Mouse (Mus musculus) heart, postnatal 0 days (tissue): ENCODE measurements around the gene Supt6. TPM values are rescaled to one million over a fixed set of nuclear protein-coding genes. Genes with fewer than 3 reads are reported as not detected.

Experiments
- ATAC-seq: fragments of 200-750 bp; cut with Nextera tagmentation; 2 replicates; pipeline ENCODE4 v1.8.0; 2017; ENCODE audit warnings: low read depth, moderate number of reproducible peaks, moderate library complexity; ENCODE audit not compliant: insufficient read depth
- DNase-seq: peaks from one replicate; pipeline ENCODE4 v3.0.0-alpha.2; 2016; ENCODE audit warnings: low spot score
- H3K27ac ChIP-seq: fragments of 300-500 bp; sonication (generic); 2 replicates; pipeline ENCODE4 v1.5.1; 2014; ENCODE audit warnings: low read depth, mild to moderate bottlenecking
- H3K27me3 ChIP-seq: fragments of 300-500 bp; sonication (generic); 2 replicates; pipeline ENCODE4 v1.6.1; 2014; ENCODE audit warnings: low read length, mixed read lengths; ENCODE audit not compliant: control insufficient read depth, insufficient read depth
- H3K36me3 ChIP-seq: fragments of 300-500 bp; sonication (generic); replicated peaks from 2 replicates; pipeline ENCODE4 v1.6.1; 2014; ENCODE audit warnings: low read length, mixed read lengths; ENCODE audit not compliant: control insufficient read depth, insufficient read depth
- H3K4me1 ChIP-seq: fragments of 300-500 bp; sonication (generic); 2 replicates; pipeline ENCODE4 v1.6.1; 2014; ENCODE audit warnings: antibody characterized with exemption; ENCODE audit not compliant: control insufficient read depth, insufficient read depth
- H3K4me2 ChIP-seq: fragments of 300-500 bp; sonication (generic); 2 replicates; pipeline ENCODE4 v1.6.1; 2014; ENCODE audit warnings: low read depth, mild to moderate bottlenecking, low read length, moderate library complexity
- H3K4me3 ChIP-seq: fragments of 300-500 bp; sonication (generic); 2 replicates; pipeline ENCODE4 v1.5.1; 2014; ENCODE audit warnings: low read depth, low read length
- H3K9ac ChIP-seq: fragments of 300-500 bp; sonication (generic); replicated peaks from 2 replicates; pipeline ENCODE4 v1.6.1; 2014; ENCODE audit warnings: low read depth, low read length, mixed read lengths
- H3K9me3 ChIP-seq: fragments of 300-500 bp; sonication (generic); replicated peaks from 2 replicates; pipeline ENCODE4 v1.6.1; 2016; ENCODE audit warnings: low read length; ENCODE audit not compliant: control insufficient read depth
- CTCF ChIP-seq: IDR thresholded peaks from 2 replicates; pipeline ENCODE4 v1.5.1; 2016; ENCODE audit warnings: antibody characterized with exemption, control low read depth, low read depth
- EP300 ChIP-seq: IDR thresholded peaks from 2 replicates; pipeline ENCODE4 v1.6.1; 2016; ENCODE audit warnings: antibody characterized with exemption, low read depth
- WGBS: fragments of 180-500 bp; shearing (Covaris S2); extraction: QIAGEN DNeasy Blood & Tissue Kit; methylation state at CpG from one replicate; pipeline ENCODE4 v1.1.7; 2014; 5-methylcytosine and 5-hydroxymethylcytosine counted together
- microRNA-seq: library from miRNA; unstranded; fragments of <30 nt; microRNA quantifications from one replicate; pipeline ENCODE4, GENCODE M21; 2016
- polyA plus RNA-seq: library from polyadenylated mRNA; unstranded; fragments of >200 nt; fragmentation: Nextera tagmentation; extraction: Ambion mirVana; gene quantifications from 2 replicates; pipeline ENCODE4 v1.2.1, GENCODE M21; 2015
- total RNA-seq: library from RNA; depleted of rRNA; stranded (reverse); fragments of >200 nt; gene quantifications from 2 replicates; pipeline ENCODE4 v1.2.3, GENCODE M21; 2014; ENCODE audit warnings: low replicate concordance; rRNA removed

The Supt6 gene
- total and polyA plus RNA-seq, 2 experiments from 2014 or later = 7.6 to 12.1 TPM

DNA sequence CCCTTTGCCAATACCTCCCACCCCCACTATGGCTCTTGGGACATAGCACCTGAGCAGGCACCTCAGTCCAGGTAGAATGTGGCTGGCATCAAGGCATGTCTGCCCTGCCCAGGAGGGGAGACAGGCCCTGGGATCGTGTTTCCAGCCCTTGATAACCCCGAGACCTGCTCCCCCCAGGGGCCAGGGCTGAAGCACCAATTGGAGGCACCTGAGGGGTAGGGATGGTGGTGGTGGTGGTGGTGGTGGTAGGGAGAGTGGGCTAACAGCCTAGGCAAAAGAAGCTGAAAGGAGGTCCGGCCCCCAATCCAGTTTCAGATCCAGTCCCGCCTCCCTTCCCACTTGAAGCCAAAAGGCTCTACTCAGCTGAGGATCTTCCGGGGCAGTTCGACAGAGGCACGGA, 86.2 kb downstream of the Supt6 start:
- Histone ChIP-seq H3K9me3 (no peaks in the 10 kb centered on the region), H3K27ac (no peak overlapping the region), H3K27me3 (no peaks in the 10 kb centered on the region), H3K4me1 (peaks cover 25% of the 10 kb centered on the region; the same call in 1 of the 2 replicates), H3K4me3 (no peak overlapping the region), H3K4me2 (no peak overlapping the region), H3K9ac (no peak overlapping the region), H3K36me3 (peaks cover 49% of the 10 kb centered on the region)
- ATAC-seq = no peak
- TF ChIP-seq EP300 (no peak), CTCF (no peak)
- no peak for DNase-seq
- WGBS = 66% methylated on average over 7 of the region's 7 CpGs

DNA sequence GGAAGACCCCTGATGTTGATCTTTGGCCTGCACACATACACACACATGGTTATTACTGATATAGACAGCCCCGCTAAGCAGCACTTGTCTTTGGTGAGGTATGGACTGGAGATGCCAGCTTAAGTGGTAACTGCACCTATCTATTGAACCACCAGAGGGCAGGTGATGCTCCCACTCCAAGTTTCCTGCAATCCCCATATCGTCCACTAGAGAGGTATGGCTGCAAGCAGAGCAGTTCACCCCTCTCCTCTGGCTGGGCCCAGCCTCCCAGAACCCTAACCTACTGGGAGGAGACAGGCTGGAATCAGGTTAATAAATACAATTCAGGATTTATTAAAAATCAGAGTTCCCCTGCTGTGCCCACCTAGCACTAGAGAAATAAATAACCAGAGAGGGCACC, 86.7 kb downstream of the Supt6 start:
- peak; percentile 89 for DNase-seq
- Histone ChIP-seq H3K9ac (no peak overlapping the region), H3K9me3 (no peaks in the 10 kb centered on the region), H3K4me1 (peaks cover 20% of the 10 kb centered on the region; the same call in 1 of the 2 replicates), H3K4me2 (no peak overlapping the region), H3K4me3 (no peak overlapping the region), H3K27me3 (no peaks in the 10 kb centered on the region), H3K36me3 (peaks cover 53% of the 10 kb centered on the region), H3K27ac (no peak overlapping the region)
- peak; percentile 99 for TF ChIP-seq CTCF
- no peak; the same call in 1 of the 2 replicates for TF ChIP-seq EP300
- WGBS = 9% methylated on average over 2 of the region's 2 CpGs
- ATAC-seq = peak; percentile 54

Small RNAs within 50 kb of the gene (microRNA-seq; reads per million reads assigned to microRNA genes)
- gene Mir7653 = not detected

Other genes with a start within 250 kb of the Supt6 start
- 7.3 and 9.4 TPM in 2 replicates for gene Dhrs13, start 213.7 kb downstream of the Supt6 start, total RNA-seq
- gene Dhrs13, start 213.7 kb downstream of the Supt6 start, polyA plus RNA-seq = 7.7 and 8.6 TPM in 2 replicates
- gene Flot2, start 208.1 kb downstream of the Supt6 start, total RNA-seq = 77.9 and 111 TPM in 2 replicates
- gene Flot2, start 208.1 kb downstream of the Supt6 start, polyA plus RNA-seq = 91.3 and 95.0 TPM in 2 replicates
- gene Eral1, start 165.6 kb downstream of the Supt6 start, total RNA-seq = 33.5 and 40.8 TPM in 2 replicates
- gene Eral1, start 165.6 kb downstream of the Supt6 start, polyA plus RNA-seq = 19.7 TPM in 2 replicates
- 10.8 and 24.6 TPM in 2 replicates for gene Fam222b, start 151.3 kb downstream of the Supt6 start, total RNA-seq
- gene Fam222b, start 151.3 kb downstream of the Supt6 start, polyA plus RNA-seq = 11.1 TPM in 2 replicates
- gene Traf4, start 80.4 kb downstream of the Supt6 start, total RNA-seq = 25.1 and 42.6 TPM in 2 replicates
- 21.2 and 22.9 TPM in 2 replicates for gene Traf4, start 80.4 kb downstream of the Supt6 start, polyA plus RNA-seq
- 24.6 and 27.2 TPM in 2 replicates for gene Nek8, start 69.3 kb downstream of the Supt6 start, total RNA-seq
- 8.1 and 9.1 TPM in 2 replicates for gene Nek8, start 69.3 kb downstream of the Supt6 start, polyA plus RNA-seq
- 19.9 and 24.1 TPM in 2 replicates for gene Tlcd1, start 69.3 kb downstream of the Supt6 start, total RNA-seq
- gene Tlcd1, start 69.3 kb downstream of the Supt6 start, polyA plus RNA-seq = 15.1 and 16.8 TPM in 2 replicates
- gene Rpl23a, start 62.4 kb downstream of the Supt6 start, total RNA-seq = 473 and 508 TPM in 2 replicates
- 719 and 776 TPM in 2 replicates for gene Rpl23a, start 62.4 kb downstream of the Supt6 start, polyA plus RNA-seq
- gene Rab34, start 57.6 kb downstream of the Supt6 start, total RNA-seq = 55.1 and 57.5 TPM in 2 replicates
- 37.1 and 39.7 TPM in 2 replicates for gene Rab34, start 57.6 kb downstream of the Supt6 start, polyA plus RNA-seq
- gene Proca1, start 52.6 kb downstream of the Supt6 start, total RNA-seq = not detected in 2 replicates
- 2.1 and 3.2 TPM in 2 replicates for gene Proca1, start 52.6 kb downstream of the Supt6 start, polyA plus RNA-seq
- 62.5 and 101 TPM in 2 replicates for gene Sdf2, start 241 bp downstream of the Supt6 start, total RNA-seq
- gene Sdf2, start 241 bp downstream of the Supt6 start, polyA plus RNA-seq = 58.9 and 64.3 TPM in 2 replicates
- gene 2610507B11Rik, start 15.8 kb upstream of the Supt6 start, total RNA-seq = 105 and 108 TPM in 2 replicates
- 86.4 and 91.2 TPM in 2 replicates for gene 2610507B11Rik, start 15.8 kb upstream of the Supt6 start, polyA plus RNA-seq
- gene BC030499, start 44.9 kb upstream of the Supt6 start, total RNA-seq = 0.19 TPM in 1 of 2 replicates, not detected in the other
- gene BC030499, start 44.9 kb upstream of the Supt6 start, polyA plus RNA-seq = 0.18 and 0.22 TPM in 2 replicates
- 16.8 and 23.4 TPM in 2 replicates for gene Spag5, start 55.5 kb upstream of the Supt6 start, total RNA-seq
- gene Spag5, start 55.5 kb upstream of the Supt6 start, polyA plus RNA-seq = 5.5 and 6.8 TPM in 2 replicates
- 32.5 and 50.7 TPM in 2 replicates for gene Aldoc, start 77.0 kb upstream of the Supt6 start, total RNA-seq
- 15.1 and 15.2 TPM in 2 replicates for gene Aldoc, start 77.0 kb upstream of the Supt6 start, polyA plus RNA-seq
- 36.0 and 39.7 TPM in 2 replicates for gene Pigs, start 82.4 kb upstream of the Supt6 start, total RNA-seq
- 31.2 and 32.3 TPM in 2 replicates for gene Pigs, start 82.4 kb upstream of the Supt6 start, polyA plus RNA-seq
- gene Unc119, start 97.5 kb upstream of the Supt6 start, total RNA-seq = 52.9 and 57.3 TPM in 2 replicates
- gene Unc119, start 97.5 kb upstream of the Supt6 start, polyA plus RNA-seq = 20.9 and 24.8 TPM in 2 replicates
- gene Foxn1, start 140.6 kb upstream of the Supt6 start, total RNA-seq = not detected in 2 replicates
- not detected in 2 replicates for gene Foxn1, start 140.6 kb upstream of the Supt6 start, polyA plus RNA-seq
- gene Slc13a2, start 176.2 kb upstream of the Supt6 start, total RNA-seq = 0.54 TPM in 1 of 2 replicates, not detected in the other
- gene Slc13a2, start 176.2 kb upstream of the Supt6 start, polyA plus RNA-seq = 0.10 TPM in 1 of 2 replicates, not detected in the other
- gene Slc46a1, start 219.7 kb upstream of the Supt6 start, total RNA-seq = 3.7 and 8.4 TPM in 2 replicates
- 4.5 TPM in 2 replicates for gene Slc46a1, start 219.7 kb upstream of the Supt6 start, polyA plus RNA-seq